Mouse (Mus musculus): Measurements from ENCODE around the gene Otogl. TPM values are rescaled to one million over a fixed set of nuclear protein-coding genes. Genes with fewer than 3 reads are reported as not detected.
A peak's percentile ranks its signal among the peaks of the same experiment; 100 is the strongest.

Gene Otogl
- polyA plus RNA-seq, 1 experiment from 2014 or later = 0.18 TPM

DNA sequence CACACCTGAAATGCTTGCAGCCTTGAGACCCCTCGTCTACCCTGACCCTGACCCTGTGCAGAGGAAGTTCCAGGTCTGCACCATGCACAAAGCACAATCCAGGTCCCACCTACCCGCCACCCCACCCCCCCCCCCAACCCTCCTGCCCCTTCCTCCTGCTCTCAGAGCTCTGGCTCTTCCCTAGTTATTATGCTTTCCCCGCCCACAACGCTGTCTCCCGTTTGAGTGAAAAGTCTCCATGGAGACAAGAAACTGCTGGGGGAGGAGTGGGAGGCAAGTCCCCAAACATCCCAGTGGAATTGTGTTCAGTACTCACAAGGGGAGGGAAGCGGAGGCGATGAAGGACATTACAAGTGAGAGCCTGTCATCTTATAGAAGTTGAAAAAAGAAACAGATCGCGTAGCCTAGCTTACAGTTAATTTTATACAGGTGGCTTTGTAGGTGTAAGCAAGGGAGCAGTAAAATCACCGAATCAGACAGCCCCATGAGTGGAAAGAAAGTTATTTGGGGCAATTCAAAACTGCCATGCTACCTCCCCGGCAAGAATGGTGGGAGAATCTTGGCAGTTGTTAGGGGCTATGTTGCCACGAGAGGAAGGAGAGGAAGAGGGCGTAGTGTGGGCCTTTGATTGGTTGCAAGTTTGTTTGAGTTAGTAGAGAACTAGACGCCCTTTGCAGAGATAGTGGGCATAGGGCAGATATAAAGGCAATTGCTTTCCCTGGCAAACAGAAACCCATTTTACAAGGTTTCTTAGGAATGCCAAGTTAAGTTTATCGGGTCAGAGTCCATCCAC, 159.4 kb downstream of the Otogl start:
- no peaks in the 10 kb centered on the region for H3K36me3 ChIP-seq (ENCODE audit: control insufficient read depth, insufficient read depth, low read length)
- WGBS = 31% methylated on average over 15 of the region's 15 CpGs
- peak; percentile 50; the same call in 1 of the 2 replicates for ATAC-seq (ENCODE audit: insufficient read depth, low FRiP score)
- no peaks in the 10 kb centered on the region for H3K27me3 ChIP-seq (ENCODE audit: control insufficient read depth, insufficient read depth, low read length)
- no peak overlapping the region for H3K9ac ChIP-seq (ENCODE audit: low read length)
- peak overlapping the region; percentile 41 for H3K4me2 ChIP-seq (ENCODE audit: low read depth, low read length)
- H3K4me3 ChIP-seq (replicated peaks; ENCODE audit: low read length) = peak overlapping the region; percentile 1; the same call in 1 of the 2 replicates
- H3K27ac ChIP-seq (ENCODE audit: low read length) = no peak overlapping the region
- H3K4me1 ChIP-seq (ENCODE audit: control insufficient read depth, insufficient read depth, low read length) = no peaks in the 10 kb centered on the region
- H3K9me3 ChIP-seq (replicated peaks; ENCODE audit: control insufficient read depth, low read length) = no peaks in the 10 kb centered on the region

DNA sequence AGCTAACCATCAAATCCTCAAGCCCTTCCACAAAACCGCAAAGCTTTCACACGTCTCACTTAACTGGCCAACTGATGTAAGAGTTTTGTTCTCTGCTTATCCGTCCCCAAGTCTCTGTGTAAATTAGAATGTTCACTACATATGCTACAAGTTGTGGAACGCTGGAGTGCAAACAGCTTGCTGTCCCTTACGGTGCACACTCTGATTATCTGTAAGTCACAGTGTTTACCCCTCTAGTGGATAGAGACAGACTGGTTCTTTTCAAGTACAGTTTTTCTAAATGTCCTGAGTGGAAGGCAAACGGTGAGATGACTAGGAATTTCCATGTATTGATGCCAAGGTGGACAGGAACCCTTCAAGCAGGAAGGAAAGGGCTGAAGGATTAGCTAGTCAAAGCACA, 160.0 kb downstream of the Otogl start:
- WGBS = 24% methylated on average over 6 of the region's 6 CpGs
- no peaks in the 10 kb centered on the region for H3K9me3 ChIP-seq (replicated peaks; ENCODE audit: control insufficient read depth, low read length)
- ATAC-seq (ENCODE audit: insufficient read depth, low FRiP score) = no peak
- H3K4me2 ChIP-seq (ENCODE audit: low read depth, low read length) = peak overlapping the region; percentile 41
- no peak overlapping the region for H3K4me3 ChIP-seq (replicated peaks; ENCODE audit: low read length)
- H3K27ac ChIP-seq (ENCODE audit: low read length) = no peak overlapping the region
- H3K36me3 ChIP-seq (ENCODE audit: control insufficient read depth, insufficient read depth, low read length) = no peaks in the 10 kb centered on the region
- no peak overlapping the region for H3K9ac ChIP-seq (ENCODE audit: low read length)
- no peaks in the 10 kb centered on the region for H3K4me1 ChIP-seq (ENCODE audit: control insufficient read depth, insufficient read depth, low read length)
- H3K27me3 ChIP-seq (ENCODE audit: control insufficient read depth, insufficient read depth, low read length) = no peaks in the 10 kb centered on the region

DNA sequence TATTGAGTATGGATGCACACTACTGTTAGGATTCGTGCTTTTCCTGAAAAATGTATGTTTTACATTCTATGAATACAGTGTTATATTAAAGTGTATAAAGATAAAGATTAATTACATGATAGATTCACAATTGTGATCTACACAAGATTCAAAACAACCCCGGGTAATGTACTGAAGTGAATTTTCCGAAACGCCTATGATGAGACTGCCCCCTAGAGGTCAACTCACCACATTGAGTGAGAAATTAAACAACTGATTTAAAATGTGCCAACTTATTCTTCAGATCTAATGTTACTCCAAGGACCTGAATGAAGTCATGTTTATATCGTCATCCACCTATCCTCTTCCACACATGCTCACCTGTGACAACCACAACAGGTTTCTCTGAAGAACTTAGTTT, 164.4 kb downstream of the Otogl start:
- H3K4me2 ChIP-seq (ENCODE audit: low read depth, low read length) = no peak overlapping the region
- no peak overlapping the region for H3K4me3 ChIP-seq (replicated peaks; ENCODE audit: low read length)
- H3K27me3 ChIP-seq (ENCODE audit: control insufficient read depth, insufficient read depth, low read length) = no peaks in the 10 kb centered on the region
- H3K9me3 ChIP-seq (replicated peaks; ENCODE audit: control insufficient read depth, low read length) = no peaks in the 10 kb centered on the region
- ATAC-seq (ENCODE audit: insufficient read depth, low FRiP score) = no peak
- no peak overlapping the region for H3K27ac ChIP-seq (ENCODE audit: low read length)
- WGBS = 18% methylated on average over 5 of the region's 5 CpGs
- no peak overlapping the region for H3K9ac ChIP-seq (ENCODE audit: low read length)
- no peaks in the 10 kb centered on the region for H3K36me3 ChIP-seq (ENCODE audit: control insufficient read depth, insufficient read depth, low read length)
- H3K4me1 ChIP-seq (ENCODE audit: control insufficient read depth, insufficient read depth, low read length) = no peaks in the 10 kb centered on the region

DNA sequence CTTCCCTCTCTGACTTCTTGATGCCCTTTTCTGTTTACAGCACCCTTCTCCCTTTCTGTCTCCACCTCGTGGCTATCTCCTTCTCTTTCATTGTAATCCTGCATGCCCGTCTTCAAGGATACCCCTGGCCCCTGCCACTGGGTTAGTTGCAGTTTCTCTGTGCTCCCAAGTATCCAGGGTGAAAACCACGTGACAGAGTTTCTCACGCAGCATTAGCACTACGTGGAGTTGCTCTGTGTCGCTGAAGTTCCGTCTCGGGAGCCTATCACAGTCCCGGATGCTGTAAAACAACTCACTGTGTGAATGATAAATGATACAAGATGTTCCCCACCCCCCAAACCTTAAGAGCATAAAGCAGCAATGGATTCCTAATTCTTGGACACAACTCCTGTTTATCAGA, 165.2 kb downstream of the Otogl start:
- Histone ChIP-seq H3K36me3 (ENCODE audit: control insufficient read depth, insufficient read depth, low read length) (no peaks in the 10 kb centered on the region), H3K4me1 (ENCODE audit: control insufficient read depth, insufficient read depth, low read length) (no peaks in the 10 kb centered on the region), H3K27ac (ENCODE audit: low read length) (no peak overlapping the region), H3K4me3 (replicated peaks; ENCODE audit: low read length) (0 out of 2 replicates have a peak overlapping the region, but pooled peaks have one; percentile 9), H3K27me3 (ENCODE audit: control insufficient read depth, insufficient read depth, low read length) (no peaks in the 10 kb centered on the region), H3K4me2 (ENCODE audit: low read depth, low read length) (peak overlapping the region; percentile 33), H3K9me3 (replicated peaks; ENCODE audit: control insufficient read depth, low read length) (no peaks in the 10 kb centered on the region), H3K9ac (ENCODE audit: low read length) (0 out of 2 replicates have a peak overlapping the region, but pooled peaks have one; percentile 44)
- WGBS = 8% methylated on average over 9 of the region's 9 CpGs
- peak; percentile 37; the same call in 1 of the 2 replicates for ATAC-seq (ENCODE audit: insufficient read depth, low FRiP score)

DNA sequence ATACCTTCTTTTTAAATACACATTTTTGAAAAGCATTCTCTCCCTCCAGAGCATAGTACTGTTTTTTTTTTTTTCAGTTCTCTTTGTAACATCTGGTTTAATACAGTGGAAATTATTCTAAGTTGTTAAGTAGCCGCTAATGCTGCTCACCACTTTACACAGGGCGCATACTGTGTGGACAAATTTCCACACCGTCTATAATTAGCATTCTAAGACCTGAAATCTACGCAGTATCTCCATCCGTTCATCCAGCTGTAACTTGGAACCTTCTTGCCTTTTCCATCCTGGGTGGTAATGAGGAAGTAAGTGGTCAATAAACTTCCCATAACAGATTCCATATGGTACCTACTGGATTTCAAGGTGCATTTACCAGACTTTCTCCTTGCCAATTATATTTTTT, 172.1 kb downstream of the Otogl start:
- Histone ChIP-seq H3K27me3 (ENCODE audit: control insufficient read depth, insufficient read depth, low read length) (no peaks in the 10 kb centered on the region), H3K9me3 (replicated peaks; ENCODE audit: control insufficient read depth, low read length) (no peaks in the 10 kb centered on the region), H3K4me3 (replicated peaks; ENCODE audit: low read length) (no peak overlapping the region), H3K36me3 (ENCODE audit: control insufficient read depth, insufficient read depth, low read length) (no peaks in the 10 kb centered on the region), H3K27ac (ENCODE audit: low read length) (no peak overlapping the region), H3K4me2 (ENCODE audit: low read depth, low read length) (no peak overlapping the region), H3K9ac (ENCODE audit: low read length) (no peak overlapping the region), H3K4me1 (ENCODE audit: control insufficient read depth, insufficient read depth, low read length) (no peaks in the 10 kb centered on the region)
- WGBS = 75% methylated on average over 5 of the region's 5 CpGs
- ATAC-seq (ENCODE audit: insufficient read depth, low FRiP score) = no peak

DNA sequence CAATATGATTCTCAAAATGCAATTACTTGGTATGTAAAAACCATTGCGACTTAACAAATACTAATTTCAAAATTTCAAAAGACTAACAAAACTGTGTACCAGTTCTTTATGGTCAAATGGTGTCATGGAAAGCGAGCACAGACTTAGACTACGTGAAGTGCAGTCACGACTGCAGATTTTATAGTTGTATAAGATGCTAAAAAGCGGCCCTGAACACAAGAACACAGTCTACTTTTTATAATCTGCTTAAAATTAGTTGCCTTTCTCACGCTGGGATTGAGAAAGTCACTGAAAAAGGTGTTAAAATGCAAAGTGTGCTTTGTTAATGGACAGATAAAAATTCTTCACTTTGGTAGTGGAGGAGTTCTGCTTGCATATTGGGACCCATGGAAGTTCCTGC, 174.2 kb downstream of the Otogl start:
- Histone ChIP-seq H3K9me3 (replicated peaks; ENCODE audit: control insufficient read depth, low read length) (no peaks in the 10 kb centered on the region), H3K4me1 (ENCODE audit: control insufficient read depth, insufficient read depth, low read length) (no peaks in the 10 kb centered on the region), H3K27me3 (ENCODE audit: control insufficient read depth, insufficient read depth, low read length) (no peaks in the 10 kb centered on the region), H3K4me3 (replicated peaks; ENCODE audit: low read length) (no peak overlapping the region), H3K27ac (ENCODE audit: low read length) (no peak overlapping the region), H3K4me2 (ENCODE audit: low read depth, low read length) (no peak overlapping the region), H3K36me3 (ENCODE audit: control insufficient read depth, insufficient read depth, low read length) (no peaks in the 10 kb centered on the region), H3K9ac (ENCODE audit: low read length) (no peak overlapping the region)
- ATAC-seq (ENCODE audit: insufficient read depth, low FRiP score) = no peak
- 85% methylated on average over 6 of the region's 6 CpGs for WGBS

DNA sequence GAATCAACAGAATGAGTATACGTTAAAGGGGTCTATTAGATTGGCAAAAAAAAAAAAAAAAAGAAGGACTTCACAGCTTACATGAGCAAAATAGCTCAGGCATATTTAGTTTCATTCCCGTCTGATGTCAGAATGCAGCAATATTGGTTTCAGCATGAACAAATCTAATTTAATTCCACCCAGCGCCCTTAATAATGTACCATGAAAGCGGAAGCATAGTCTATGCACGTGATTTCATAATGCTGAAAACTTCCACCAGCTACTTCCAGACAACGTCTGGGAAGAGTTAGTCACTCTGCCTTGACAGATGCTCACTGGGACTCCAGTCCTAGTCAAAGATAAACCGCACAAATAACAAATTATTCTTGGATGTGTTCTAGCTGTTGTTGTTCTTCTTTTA, 176.5 kb downstream of the Otogl start:
- Histone ChIP-seq H3K4me1 (ENCODE audit: control insufficient read depth, insufficient read depth, low read length) (no peaks in the 10 kb centered on the region), H3K4me3 (replicated peaks; ENCODE audit: low read length) (no peak overlapping the region), H3K9me3 (replicated peaks; ENCODE audit: control insufficient read depth, low read length) (no peaks in the 10 kb centered on the region), H3K4me2 (ENCODE audit: low read depth, low read length) (no peak overlapping the region), H3K27ac (ENCODE audit: low read length) (no peak overlapping the region), H3K36me3 (ENCODE audit: control insufficient read depth, insufficient read depth, low read length) (no peaks in the 10 kb centered on the region), H3K9ac (ENCODE audit: low read length) (no peak overlapping the region), H3K27me3 (ENCODE audit: control insufficient read depth, insufficient read depth, low read length) (no peaks in the 10 kb centered on the region)
- ATAC-seq (ENCODE audit: insufficient read depth, low FRiP score) = no peak
- 79% methylated on average over 7 of the region's 7 CpGs for WGBS

DNA sequence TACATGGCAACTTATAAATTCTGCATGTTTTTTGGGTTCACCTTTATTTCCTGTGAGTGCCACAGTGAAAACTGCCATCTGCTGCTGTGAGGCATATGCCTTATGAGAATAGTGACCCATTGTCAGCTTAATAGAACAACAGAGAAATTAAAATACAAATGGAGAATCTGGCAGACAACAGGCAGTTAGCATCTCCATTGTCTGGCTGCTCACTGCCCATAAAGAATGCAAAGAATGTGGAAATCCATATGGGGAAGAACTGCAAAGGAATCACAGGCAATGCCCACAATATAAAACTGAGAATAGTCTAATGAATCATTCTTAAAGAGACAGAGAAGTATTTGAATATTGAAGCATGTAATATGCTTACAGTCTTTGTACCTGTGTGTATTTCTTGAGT, 177.6 kb downstream of the Otogl start:
- no peak for ATAC-seq (ENCODE audit: insufficient read depth, low FRiP score)
- Histone ChIP-seq H3K9ac (ENCODE audit: low read length) (no peak overlapping the region), H3K36me3 (ENCODE audit: control insufficient read depth, insufficient read depth, low read length) (no peaks in the 10 kb centered on the region), H3K27me3 (ENCODE audit: control insufficient read depth, insufficient read depth, low read length) (no peaks in the 10 kb centered on the region), H3K4me2 (ENCODE audit: low read depth, low read length) (no peak overlapping the region), H3K27ac (ENCODE audit: low read length) (no peak overlapping the region), H3K4me1 (ENCODE audit: control insufficient read depth, insufficient read depth, low read length) (no peaks in the 10 kb centered on the region), H3K4me3 (replicated peaks; ENCODE audit: low read length) (no peak overlapping the region), H3K9me3 (replicated peaks; ENCODE audit: control insufficient read depth, low read length) (no peaks in the 10 kb centered on the region)

DNA sequence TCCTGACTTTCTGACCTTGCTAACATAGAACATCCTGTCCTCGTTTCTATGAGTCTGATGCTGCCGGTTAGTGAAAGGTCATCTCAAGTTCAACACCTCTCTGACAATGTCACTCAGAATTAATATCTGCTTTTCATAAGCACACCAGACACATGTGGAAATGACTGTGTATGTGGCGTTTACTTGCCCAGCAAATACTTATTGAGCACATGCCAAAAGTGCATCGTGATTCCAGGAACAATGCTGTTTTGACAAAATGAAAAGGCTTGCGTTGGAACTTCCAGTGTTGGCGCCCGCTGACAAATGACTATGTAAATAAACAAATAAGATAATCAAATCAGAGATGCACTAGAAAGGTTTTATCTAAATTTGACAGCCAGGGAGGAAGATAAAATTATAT, 186.3 kb downstream of the Otogl start:
- Histone ChIP-seq H3K4me3 (replicated peaks; ENCODE audit: low read length) (no peak overlapping the region), H3K4me2 (ENCODE audit: low read depth, low read length) (no peak overlapping the region), H3K36me3 (ENCODE audit: control insufficient read depth, insufficient read depth, low read length) (no peaks in the 10 kb centered on the region), H3K27ac (ENCODE audit: low read length) (no peak overlapping the region), H3K4me1 (ENCODE audit: control insufficient read depth, insufficient read depth, low read length) (no peaks in the 10 kb centered on the region), H3K9ac (ENCODE audit: low read length) (no peak overlapping the region), H3K27me3 (ENCODE audit: control insufficient read depth, insufficient read depth, low read length) (no peaks in the 10 kb centered on the region), H3K9me3 (replicated peaks; ENCODE audit: control insufficient read depth, low read length) (no peaks in the 10 kb centered on the region)
- no peak for ATAC-seq (ENCODE audit: insufficient read depth, low FRiP score)
- 35% methylated on average over 7 of the region's 7 CpGs for WGBS
